Mouse (Mus musculus) lung, postnatal 0 days (tissue): Measurements from ENCODE around the gene Crispld2. TPM values are rescaled to one million over a fixed set of nuclear protein-coding genes. Genes with fewer than 3 reads are reported as not detected.

Source experiments
- ATAC-seq: fragments of 200-750 bp; cut with Nextera tagmentation; 2 replicates; pipeline ENCODE4 v1.8.0; 2017; ENCODE audit warnings: moderate library complexity
- DNase-seq: peaks from one replicate; pipeline ENCODE4 v3.0.0-alpha.2; 2016; ENCODE audit warnings: low spot score
- H3K27ac ChIP-seq: fragments of 300-500 bp; sonication (generic); 2 replicates; pipeline ENCODE4 v1.5.1; 2014; ENCODE audit warnings: antibody characterized with exemption, mild to moderate bottlenecking, low read length, mixed read lengths
- H3K27me3 ChIP-seq: fragments of 300-500 bp; sonication (generic); replicated peaks from 2 replicates; pipeline ENCODE4 v1.6.1; 2014; ENCODE audit warnings: low read length, mixed read lengths; ENCODE audit not compliant: insufficient read depth
- H3K36me3 ChIP-seq: fragments of 300-500 bp; sonication (generic); 2 replicates; pipeline ENCODE4 v1.6.1; 2014; ENCODE audit warnings: low read length, mixed read lengths; ENCODE audit not compliant: insufficient read depth
- H3K4me1 ChIP-seq: fragments of 300-500 bp; sonication (generic); 2 replicates; pipeline ENCODE4 v1.6.1; 2014; ENCODE audit warnings: antibody characterized with exemption, low read depth, low read length, mixed read lengths; ENCODE audit not compliant: insufficient read depth
- H3K4me2 ChIP-seq: fragments of 300-500 bp; sonication (generic); replicated peaks from 2 replicates; pipeline ENCODE4 v1.6.1; 2014; ENCODE audit warnings: low read depth, mild to moderate bottlenecking, low read length, moderate library complexity, mixed read lengths
- H3K4me3 ChIP-seq: fragments of 300-500 bp; sonication (generic); 2 replicates; pipeline ENCODE4 v1.5.1; 2014; ENCODE audit warnings: low read depth, low read length
- H3K9ac ChIP-seq: fragments of 300-500 bp; sonication (generic); replicated peaks from 2 replicates; pipeline ENCODE4 v1.6.1; 2014; ENCODE audit warnings: low read depth, mild to moderate bottlenecking
- H3K9me3 ChIP-seq: fragments of 300-500 bp; sonication (generic); 2 replicates; pipeline ENCODE4 v1.6.1; 2016; ENCODE audit warnings: low read length, mixed read lengths
- CTCF ChIP-seq: IDR thresholded peaks from 2 replicates; pipeline ENCODE4 v1.5.1; 2016; ENCODE audit warnings: antibody characterized with exemption, mild to moderate bottlenecking
- EP300 ChIP-seq: IDR thresholded peaks from 2 replicates; pipeline ENCODE4 v1.6.1; 2016; ENCODE audit warnings: antibody characterized with exemption, mild to moderate bottlenecking, control low read depth
- WGBS: fragments of 180-500 bp; shearing (Covaris S2); extraction: QIAGEN DNeasy Blood & Tissue Kit; methylation state at CpG from one replicate; pipeline ENCODE4 v1.1.7; 2014; 5-methylcytosine and 5-hydroxymethylcytosine counted together
- polyA plus RNA-seq: library from polyadenylated mRNA; unstranded; fragments of >200 nt; fragmentation: Nextera tagmentation; extraction: Ambion mirVana; gene quantifications from 2 replicates; pipeline ENCODE4 v1.2.1, GENCODE M21; 2015

Crispld2 gene
- polyA plus RNA-seq, 1 experiment from 2014 or later, result 16.8 TPM

DNA sequence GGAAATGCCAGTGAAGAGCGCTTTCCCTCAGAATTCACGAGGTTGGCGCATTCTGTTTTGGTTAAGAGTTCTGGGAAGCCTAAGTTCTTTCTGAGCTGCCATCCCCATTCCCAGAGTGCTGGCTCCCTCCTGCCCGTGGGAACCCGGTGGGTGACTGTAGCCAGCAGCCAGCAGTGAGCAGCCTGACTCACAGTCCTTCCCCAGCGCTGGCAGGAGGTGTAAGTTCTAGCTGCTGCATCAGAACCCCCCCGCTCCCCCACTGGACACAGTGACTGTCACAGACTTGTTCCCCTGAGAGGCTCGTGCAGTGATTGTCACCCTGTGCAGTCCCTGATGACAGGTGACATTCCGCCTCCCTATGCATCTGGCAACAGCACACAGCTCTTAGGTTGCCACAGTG is 22.1 kb upstream of the Crispld2 start:
- Histone ChIP-seq H3K4me2 (no peak overlapping the region), H3K9ac (no peak overlapping the region), H3K36me3 (no peaks in the 10 kb centered on the region), H3K27me3 (no peaks in the 10 kb centered on the region), H3K9me3 (no peaks in the 10 kb centered on the region), H3K4me1 (no peaks in the 10 kb centered on the region), H3K27ac (no peak overlapping the region), H3K4me3 (no peak overlapping the region)
- TF ChIP-seq CTCF (no peak), EP300 (no peak)
- ATAC-seq (no peak), DNase-seq (no peak)
- 69% methylated on average over 9 of the region's 9 CpGs for WGBS

DNA sequence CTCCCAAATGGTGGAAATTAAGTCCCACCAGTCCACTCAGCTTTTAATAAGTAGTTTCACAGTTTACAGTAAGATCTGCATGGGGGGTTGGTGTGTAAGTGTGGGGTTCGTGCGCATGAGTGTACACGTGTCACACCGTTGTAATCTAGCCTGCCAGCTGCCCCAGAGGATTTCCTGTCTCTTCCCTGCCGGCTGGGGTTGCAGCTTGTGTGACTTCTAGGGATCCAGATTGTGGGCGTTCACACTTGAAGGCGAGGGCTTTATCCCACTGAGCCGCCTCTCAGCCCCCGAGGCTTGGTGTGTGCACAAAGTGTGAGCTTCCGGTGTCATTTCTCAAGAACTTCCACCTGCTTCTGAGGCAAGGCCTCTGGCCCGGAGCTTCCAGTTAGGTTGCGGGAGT is 19.7 kb upstream of the Crispld2 start:
- H3K4me1 ChIP-seq, result no peaks in the 10 kb centered on the region
- no peak overlapping the region for H3K27ac ChIP-seq
- H3K27me3 ChIP-seq, result no peaks in the 10 kb centered on the region
- no peaks in the 10 kb centered on the region for H3K36me3 ChIP-seq
- no peak overlapping the region for H3K4me2 ChIP-seq
- ATAC-seq (peak; percentile 71), DNase-seq (peak; percentile 52)
- 43% methylated on average over 12 of the region's 12 CpGs for WGBS
- no peaks in the 10 kb centered on the region for H3K9me3 ChIP-seq
- no peak for TF ChIP-seq CTCF
- TF ChIP-seq EP300, result no peak
- no peak overlapping the region for H3K4me3 ChIP-seq
- no peak overlapping the region for H3K9ac ChIP-seq

DNA sequence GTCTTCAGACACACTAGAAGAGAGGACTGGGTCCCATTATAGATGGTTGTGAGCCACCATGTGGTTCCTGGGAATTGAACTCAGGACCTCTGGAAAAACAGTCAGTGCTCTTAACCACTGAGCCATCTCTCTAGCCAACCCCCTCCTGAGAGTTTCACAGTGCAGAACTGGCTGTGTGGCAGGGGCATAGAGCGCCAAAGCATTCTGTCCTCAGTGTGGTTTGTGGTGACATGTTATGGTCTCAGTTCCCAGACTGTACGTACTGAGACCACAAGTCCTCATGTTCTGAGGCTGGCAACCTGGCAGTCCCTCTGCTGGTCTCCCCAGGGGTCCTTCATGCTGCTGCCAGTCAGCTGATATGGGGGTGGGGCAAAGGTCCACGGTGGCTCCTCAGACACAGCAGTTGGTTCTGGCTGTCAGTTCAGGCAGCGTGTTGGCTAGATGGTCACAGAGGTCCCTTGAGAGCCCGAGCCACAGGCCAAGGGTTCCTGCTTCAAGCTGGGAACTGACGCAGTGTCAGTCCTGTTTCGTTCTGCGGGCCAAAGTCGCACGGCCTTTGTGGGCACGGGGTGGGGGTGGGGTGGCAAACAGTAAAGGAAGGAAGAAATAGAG is 13.4 kb upstream of the Crispld2 start:
- 56% methylated on average over 11 of the region's 11 CpGs for WGBS
- DNase-seq (no peak), ATAC-seq (no peak)
- no peak for TF ChIP-seq CTCF
- no peak for TF ChIP-seq EP300
- Histone ChIP-seq H3K36me3 (no peaks in the 10 kb centered on the region), H3K27ac (no peak overlapping the region), H3K9ac (no peak overlapping the region), H3K27me3 (no peaks in the 10 kb centered on the region), H3K4me3 (no peak overlapping the region), H3K4me2 (no peak overlapping the region), H3K4me1 (no peaks in the 10 kb centered on the region), H3K9me3 (no peaks in the 10 kb centered on the region)

DNA sequence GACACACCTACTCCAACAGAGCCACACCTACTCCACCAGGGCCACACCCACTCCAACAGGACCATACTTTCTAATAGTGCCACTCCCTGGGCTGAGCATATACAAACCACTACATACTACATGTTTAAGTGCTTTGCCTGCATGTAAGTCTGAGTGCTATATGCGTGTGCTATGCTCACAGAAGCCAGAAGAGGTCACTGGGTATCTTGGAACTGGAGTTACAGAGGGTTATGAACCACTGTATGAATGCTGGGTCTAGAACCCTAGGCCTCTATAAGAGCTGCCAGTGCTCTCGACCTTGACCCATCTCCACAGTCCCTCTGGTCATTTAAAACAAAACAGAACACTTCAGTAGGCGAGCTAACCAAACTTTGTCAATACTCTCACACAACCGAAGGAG is 11.0 kb upstream of the Crispld2 start:
- H3K27ac ChIP-seq, result no peak overlapping the region
- no peak overlapping the region for H3K4me2 ChIP-seq
- no peaks in the 10 kb centered on the region for H3K36me3 ChIP-seq
- no peaks in the 10 kb centered on the region for H3K9me3 ChIP-seq
- H3K4me1 ChIP-seq, result no peaks in the 10 kb centered on the region
- H3K4me3 ChIP-seq, result no peak overlapping the region
- peak; percentile 46 for TF ChIP-seq CTCF
- no peak for TF ChIP-seq EP300
- H3K9ac ChIP-seq, result no peak overlapping the region
- no peaks in the 10 kb centered on the region for H3K27me3 ChIP-seq
- WGBS, result 62% methylated on average over 4 of the region's 4 CpGs
- no peak for DNase-seq
- ATAC-seq, result no peak

DNA sequence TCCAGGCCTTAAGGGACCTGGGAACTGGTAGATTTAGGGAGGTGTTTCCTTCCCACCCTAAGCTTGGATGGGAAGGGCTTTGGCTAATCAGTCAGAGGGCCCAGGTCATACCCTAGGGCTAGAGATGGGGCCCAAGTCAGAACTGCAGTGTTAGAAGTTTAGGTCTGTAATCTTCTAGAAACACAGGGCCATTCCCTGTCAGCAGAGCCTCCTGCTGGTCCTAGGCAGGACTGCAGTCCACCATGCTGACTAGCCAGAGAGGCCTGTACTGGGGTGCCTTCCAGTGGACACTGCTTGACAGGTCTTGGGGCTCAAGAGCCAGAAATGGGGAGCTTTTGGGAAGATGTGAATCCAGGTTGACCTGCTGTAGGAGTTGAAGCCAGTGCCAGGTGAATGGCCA is 8.2 kb upstream of the Crispld2 start:
- DNase-seq (no peak), ATAC-seq (no peak)
- H3K9ac ChIP-seq, result no peak overlapping the region
- H3K4me2 ChIP-seq, result no peak overlapping the region
- H3K27ac ChIP-seq, result no peak overlapping the region
- no peaks in the 10 kb centered on the region for H3K27me3 ChIP-seq
- peak; percentile 55 for TF ChIP-seq CTCF
- no peak for TF ChIP-seq EP300
- no peaks in the 10 kb centered on the region for H3K36me3 ChIP-seq
- no peaks in the 10 kb centered on the region for H3K4me1 ChIP-seq
- H3K4me3 ChIP-seq, result no peak overlapping the region
- H3K9me3 ChIP-seq, result no peaks in the 10 kb centered on the region

DNA sequence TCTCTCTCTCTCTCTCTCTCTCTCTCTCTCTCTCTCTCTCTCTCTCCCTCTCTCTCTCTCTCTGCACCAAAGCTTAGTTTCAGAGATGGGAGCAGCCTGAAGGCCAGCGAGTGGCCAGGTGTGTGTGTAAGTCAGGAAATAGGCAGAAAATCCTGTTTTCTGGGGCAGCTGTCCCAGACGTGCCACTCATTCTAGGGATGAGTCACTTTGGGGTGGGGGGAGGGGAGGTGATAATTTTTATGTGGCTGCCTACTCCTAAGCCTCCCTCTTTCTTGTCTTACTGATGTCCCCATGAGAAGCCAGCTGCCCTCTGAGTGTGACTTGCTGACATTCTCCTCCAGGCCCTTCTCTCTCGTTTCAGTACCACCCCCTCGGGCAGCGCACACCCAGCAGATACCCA is 6.1 kb upstream of the Crispld2 start:
- Histone ChIP-seq H3K9ac (no peak overlapping the region), H3K4me3 (no peak overlapping the region), H3K27ac (no peak overlapping the region), H3K4me1 (no peaks in the 10 kb centered on the region), H3K27me3 (no peaks in the 10 kb centered on the region), H3K36me3 (no peaks in the 10 kb centered on the region), H3K9me3 (no peaks in the 10 kb centered on the region), H3K4me2 (no peak overlapping the region)
- TF ChIP-seq EP300 (no peak), CTCF (no peak)
- 69% methylated on average over 5 of the region's 5 CpGs for WGBS
- ATAC-seq (no peak), DNase-seq (no peak)

DNA sequence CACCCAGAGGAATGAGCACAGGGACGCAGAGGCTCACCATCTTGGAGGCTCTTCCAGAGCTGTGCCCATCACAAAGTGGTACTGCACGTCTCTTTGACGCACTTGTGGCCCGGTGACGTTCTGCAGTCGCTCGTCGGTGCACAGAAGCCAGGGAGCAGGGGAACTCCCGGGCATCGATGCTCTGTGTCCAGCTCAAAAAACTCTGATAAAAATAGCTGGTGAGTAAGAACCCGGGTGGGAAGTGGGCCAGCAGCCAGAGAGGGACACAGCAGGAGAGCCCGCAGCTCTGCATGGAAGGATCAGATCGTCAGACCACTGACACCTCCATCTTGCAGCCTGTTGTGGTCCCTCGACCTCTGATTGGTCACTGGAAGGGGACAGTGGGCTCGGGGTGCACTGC is 4.2 kb upstream of the Crispld2 start:
- no peak overlapping the region for H3K9ac ChIP-seq
- WGBS, result 56% methylated on average over 15 of the region's 15 CpGs
- ATAC-seq (peak; percentile 58), DNase-seq (peak; percentile 51)
- H3K4me3 ChIP-seq, result no peak overlapping the region
- no peak overlapping the region for H3K27ac ChIP-seq
- H3K27me3 ChIP-seq, result peaks cover 15% of the 10 kb centered on the region; the same call in 1 of the 2 replicates
- no peak overlapping the region for H3K4me2 ChIP-seq
- H3K36me3 ChIP-seq, result no peaks in the 10 kb centered on the region
- no peaks in the 10 kb centered on the region for H3K4me1 ChIP-seq
- no peaks in the 10 kb centered on the region for H3K9me3 ChIP-seq
- TF ChIP-seq CTCF (no peak), EP300 (no peak)
